Mouse (Mus musculus) inflammation-experienced regulatory T-cells, adult 6 months (primary cell): Measurements from ENCODE around the gene Syt1. TPM values are rescaled to one million over a fixed set of nuclear protein-coding genes. Genes with fewer than 3 reads are reported as not detected.

Experiments
- ATAC-seq: one replicate; pipeline ENCODE4 v1.8.0; 2017
- polyA plus RNA-seq, 3 experiments: library from polyadenylated mRNA; unstranded; fragments of 100-300 nt; shearing (Covaris generic); gene quantifications; one replicate each; pipeline ENCODE4 v1.2.1; 2017

Gene Syt1
- polyA plus RNA-seq, 3 experiments from 2014 or later, result not detected

DNA sequence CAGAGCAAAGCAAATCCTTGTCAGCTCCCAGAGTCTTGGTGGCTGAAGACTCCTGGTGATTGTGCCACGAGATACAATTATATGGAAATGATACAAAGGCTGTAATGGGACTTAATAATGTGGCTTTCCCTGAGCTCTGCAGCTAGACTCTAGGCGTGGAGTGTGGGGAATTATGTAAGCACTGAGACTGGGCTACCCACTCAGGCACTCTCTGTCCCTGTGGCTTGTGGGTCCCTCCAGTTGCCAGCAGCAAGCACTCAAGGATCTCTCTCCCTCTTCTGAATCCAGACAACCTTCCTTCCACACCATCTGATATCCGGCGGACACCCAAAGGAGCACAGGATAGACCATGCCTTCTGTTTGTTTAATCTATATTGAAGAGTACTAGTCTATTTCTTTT lies 503.9 kb downstream of the Syt1 start:
- ATAC-seq, result no peak

DNA sequence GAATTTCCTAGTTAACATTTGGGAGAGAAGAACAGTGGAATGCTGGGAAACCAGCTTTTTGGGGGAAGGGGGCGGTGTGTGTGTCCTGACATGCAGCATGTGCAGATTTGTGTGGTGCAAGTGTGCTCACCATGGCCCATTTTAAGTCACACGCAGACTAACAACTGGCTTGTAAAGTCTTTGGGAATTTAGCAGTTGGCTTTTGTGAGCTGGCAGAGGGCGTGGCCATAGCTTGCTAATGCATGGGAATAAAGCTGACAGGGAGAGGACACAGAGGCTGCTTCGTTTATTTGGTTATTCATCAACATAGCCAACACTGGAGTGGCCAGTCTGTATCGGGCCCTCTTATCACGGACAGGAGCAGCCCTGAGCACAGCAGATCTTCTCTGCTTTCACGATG lies 505.9 kb downstream of the Syt1 start:
- ATAC-seq, result no peak

DNA sequence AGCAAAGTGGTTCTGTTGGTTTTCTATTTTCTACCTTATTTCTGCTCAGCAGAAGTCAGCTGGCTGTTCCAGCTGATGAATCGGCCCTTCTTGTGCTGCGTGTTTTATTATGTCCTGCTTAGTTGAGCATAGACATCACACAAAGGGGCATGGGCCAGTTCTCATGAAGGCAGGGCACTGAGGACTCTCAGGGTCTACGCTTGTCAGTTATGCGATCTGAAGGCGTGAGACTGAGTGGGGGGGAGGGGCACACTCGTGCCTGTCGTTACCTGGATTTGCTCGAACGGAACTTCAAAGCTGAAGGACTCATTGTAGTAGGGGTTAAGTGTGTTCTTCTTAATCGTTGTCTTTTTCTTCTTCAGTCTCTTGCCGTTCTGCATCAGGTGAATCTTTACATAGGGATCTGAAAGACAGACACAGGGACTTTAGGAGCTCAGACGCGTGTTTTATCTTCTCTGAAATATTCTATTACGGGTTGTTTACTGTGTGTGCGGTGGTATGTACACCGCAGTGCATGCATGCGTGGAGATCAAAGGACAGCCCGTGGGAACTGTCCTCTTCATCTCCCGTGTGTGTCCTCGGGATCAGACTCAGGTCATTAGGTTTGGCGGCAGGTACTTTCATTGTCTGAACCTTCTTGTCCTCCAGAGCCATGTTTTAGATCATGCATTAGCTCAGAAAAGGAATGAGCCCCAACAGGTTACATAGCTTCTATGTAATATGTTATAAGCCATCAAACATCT lies 506.5 kb downstream of the Syt1 start:
- ATAC-seq, result no peak

DNA sequence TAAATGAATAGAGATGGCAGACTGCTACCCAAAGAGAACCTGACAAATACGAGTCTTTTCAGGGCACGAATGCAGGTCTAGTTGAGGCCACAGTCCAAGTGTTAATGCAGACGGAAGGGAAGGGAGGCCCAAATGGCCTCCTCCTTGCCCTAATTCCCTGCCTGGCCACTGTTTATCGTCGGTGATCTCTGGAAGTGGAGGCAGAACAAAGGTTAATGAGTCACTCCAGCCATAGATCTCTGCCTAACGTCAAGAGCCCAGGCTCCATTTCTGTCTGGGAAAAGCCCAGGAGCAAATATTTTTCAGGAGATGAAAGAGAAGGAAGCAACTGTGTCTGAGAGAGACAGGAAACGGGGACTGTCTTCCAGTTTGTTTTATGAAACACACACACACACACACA lies 520.6 kb downstream of the Syt1 start:
- ATAC-seq, result no peak

DNA sequence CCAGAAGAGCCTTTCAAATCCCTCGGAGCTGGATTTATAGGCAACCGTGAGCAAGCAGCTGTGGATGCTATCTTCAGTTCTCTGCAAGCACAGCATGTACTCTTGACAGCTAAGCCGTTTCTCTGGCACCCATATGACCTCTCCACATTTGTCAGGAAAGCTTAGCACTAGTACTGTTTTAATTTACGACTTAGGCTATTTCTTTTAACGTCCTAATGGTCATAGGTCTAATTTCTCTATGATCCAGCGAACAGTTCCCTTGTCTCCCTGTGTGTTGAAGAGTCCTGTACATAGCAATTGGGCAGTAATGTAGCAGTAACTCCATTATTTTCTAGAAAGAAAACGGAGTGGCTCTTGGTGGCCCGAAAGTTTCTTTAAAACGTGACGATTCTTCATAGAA lies 526.8 kb downstream of the Syt1 start:
- ATAC-seq, result no peak

DNA sequence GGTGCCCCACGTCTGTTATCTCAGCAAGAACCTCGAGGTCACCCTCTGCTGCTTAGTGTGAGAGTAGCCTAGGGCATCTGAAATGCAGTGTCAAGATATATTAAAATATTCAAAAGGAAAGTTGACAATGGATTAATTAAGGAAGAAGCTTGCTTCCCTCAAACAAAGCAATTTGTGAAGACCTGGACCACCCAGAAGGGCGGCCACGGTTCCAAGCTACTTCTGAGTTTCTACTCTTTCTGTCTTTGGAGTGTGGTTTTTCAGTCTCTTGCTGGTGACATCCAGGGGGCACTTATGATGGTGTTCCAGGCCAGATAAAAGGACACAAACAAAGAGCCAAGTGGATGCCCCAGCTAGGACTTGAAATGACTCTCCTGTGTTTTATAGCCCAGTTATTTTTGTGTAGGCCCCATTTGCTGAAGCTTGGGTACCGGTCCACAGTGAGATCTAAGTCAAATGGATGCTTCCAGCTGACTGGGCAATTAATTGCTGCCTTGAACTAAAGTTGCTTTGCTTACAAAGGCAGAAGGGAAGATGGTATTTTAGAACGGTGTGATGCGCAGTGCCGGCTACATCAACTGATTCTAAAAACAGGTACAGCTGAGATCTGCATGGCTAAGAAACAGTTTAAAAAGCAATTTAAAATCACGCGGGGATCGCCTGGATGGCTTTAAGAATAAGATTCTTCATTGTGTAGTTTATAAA lies 530.5 kb downstream of the Syt1 start:
- no peak for ATAC-seq

DNA sequence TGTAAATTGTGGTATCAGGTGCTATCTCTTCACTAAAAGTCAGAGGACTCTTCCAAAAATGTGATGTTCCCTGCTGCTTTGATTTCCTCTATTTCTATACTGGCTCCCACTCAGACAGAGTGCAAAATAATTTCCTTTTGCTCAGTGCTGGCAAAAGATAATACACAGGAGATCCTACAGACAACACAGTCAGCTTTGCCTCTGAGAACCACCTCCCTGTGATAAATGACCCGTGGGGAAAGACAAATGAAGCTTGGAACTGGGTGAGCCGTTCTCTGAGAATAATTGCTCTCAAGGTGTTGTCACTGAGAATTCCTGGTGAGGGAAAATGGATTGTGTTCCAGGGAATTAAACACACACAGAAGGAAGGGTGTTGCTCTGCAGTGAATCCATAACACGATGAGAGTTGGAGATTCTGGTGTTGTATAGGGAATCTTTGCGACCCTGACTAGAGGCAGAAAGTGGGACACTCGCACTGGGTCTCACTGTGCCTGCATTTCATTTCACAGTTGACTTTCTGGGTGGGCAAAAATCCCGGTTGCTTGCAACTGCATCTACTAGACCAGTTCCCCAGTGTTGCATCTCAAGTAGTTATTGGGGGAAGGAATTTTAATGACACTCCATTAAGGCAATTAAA lies 540.3 kb downstream of the Syt1 start:
- no peak for ATAC-seq

DNA sequence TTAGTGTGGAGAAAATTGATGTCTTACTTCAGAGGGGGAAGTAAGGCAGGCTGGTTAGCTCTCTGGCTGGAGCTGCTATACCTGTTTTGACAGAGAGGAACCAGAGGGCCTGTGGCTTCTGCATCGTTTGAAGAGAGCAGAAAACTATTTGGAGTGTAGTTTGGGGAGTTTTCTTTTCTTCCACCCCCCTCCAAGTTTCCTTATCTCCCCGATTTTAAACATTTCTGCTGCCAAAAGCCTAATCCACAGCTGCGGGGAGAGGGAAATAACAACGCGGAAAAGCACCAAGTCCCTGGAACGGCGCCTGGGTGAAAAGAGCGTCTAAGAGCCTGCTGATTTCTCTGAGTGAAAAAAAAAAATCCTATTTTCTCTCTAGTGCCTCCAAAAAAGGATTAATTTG lies 544.2 kb downstream of the Syt1 start:
- ATAC-seq, result no peak

DNA sequence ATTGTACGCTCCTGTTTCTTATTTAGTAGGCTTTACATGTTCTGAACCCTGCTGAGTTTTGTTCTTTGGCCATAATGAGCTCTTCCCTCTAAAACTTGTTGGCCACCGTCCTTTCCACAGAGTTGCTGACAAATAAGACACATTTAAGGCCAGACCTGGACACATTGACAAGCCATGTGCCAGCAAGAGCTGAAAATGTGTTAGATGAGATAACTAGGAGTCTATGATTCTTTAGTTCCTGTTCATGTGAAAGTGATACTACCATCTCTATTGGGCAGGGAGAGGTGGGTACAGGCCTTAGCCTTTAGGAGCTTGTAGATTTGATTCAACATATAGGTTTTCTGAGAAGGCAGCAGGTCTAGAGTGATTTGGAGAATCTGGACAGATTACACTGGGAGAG lies 548.9 kb downstream of the Syt1 start:
- no peak for ATAC-seq

DNA sequence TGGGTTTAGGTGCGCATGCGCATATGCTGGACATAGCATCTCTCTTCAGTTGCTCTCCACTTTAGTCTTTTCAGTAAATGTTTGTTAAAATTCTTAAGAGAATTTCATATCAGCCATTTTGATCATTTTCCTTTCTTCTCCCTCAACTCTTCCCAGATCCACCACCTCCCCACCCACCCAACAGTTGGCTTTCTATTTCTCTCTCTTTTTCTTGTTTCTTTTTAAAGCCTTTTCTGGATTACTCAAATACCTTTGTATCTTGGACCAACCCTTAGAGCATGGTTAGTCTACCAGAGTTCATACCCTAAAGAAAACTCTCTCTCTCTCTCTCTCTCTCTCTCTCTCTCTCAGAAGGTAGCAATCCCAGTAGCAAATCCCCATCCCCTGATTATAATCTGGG lies 553.7 kb downstream of the Syt1 start:
- no peak for ATAC-seq

DNA sequence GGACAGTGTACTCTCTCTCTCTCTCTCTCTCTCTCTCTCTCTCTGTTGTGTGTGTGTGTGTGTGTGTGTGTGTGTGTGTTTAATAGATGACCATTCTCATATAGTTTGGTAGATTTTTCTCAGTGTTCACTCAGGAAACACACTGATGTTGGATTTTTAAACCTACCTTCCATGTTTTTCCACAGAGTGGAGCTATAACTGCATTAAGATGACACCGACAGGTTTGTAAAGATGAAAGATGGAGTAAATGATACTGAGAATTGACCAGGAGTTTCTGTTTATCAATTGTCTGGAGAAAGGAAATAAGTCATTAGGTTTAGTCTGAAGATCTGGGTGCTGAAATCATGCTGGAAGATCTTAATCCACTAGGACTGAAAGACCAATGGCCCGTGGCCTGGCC lies 554.9 kb downstream of the Syt1 start:
- ATAC-seq, result no peak

DNA sequence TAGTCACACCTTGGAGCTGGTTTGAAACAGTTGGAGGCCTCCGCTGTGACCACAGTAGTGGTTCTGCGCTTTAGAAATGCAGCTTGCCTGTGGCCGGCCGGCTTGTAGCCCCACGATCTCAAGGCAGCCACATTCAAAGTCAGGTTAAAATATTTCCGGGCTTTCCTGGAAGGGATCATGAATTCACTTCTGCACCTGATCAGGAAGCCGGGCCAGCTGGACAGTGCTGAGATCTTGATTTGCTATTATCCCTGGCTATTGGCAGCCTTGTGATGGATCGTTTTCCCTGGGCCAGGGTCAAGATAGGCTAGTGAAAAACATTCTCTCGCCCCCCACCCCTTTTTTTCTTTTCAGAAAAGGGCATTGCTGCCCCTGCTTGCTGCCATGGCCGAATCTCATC lies 555.6 kb downstream of the Syt1 start:
- no peak for ATAC-seq

DNA sequence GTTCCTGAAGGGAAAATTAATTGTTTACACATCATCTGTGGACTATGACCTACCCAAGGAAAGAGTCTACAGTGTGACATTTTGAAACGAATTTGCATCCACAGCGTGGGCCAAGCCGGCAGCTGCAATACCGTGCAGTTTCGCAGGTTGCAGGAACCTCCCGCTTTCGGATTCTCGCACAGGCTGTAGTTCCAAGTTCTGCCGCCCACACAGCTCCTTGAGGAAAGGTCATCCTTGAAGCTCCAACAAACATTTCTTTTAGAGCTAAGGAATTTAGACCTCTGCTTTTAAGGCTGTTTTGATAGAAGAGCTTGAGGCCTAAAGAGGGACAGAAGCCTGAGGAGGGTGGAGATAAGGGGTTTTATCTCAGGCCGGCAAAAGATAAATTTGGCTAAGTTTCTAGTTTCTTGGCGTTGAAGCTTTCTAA lies 556.1 kb downstream of the Syt1 start:
- no peak for ATAC-seq

DNA sequence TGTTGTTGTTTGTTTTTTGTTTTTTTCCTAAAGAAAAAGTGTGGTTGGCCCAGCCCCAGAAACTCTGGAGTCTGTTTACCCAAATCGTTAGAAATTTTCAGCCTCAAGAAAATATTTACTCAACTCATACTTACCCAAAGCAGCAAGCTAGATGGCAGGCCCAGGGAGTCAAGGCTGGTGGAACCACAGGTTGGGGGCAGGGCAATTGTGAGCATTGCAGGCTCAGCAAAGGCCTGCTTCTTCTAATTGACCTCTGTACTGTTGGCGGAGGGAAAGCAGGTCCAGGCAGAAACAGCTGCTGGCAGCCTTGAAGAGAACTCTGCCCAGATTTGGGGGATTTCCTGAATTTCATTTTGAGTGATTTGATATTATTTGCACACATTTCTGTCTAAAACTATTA lies 557.2 kb downstream of the Syt1 start:
- no peak for ATAC-seq

DNA sequence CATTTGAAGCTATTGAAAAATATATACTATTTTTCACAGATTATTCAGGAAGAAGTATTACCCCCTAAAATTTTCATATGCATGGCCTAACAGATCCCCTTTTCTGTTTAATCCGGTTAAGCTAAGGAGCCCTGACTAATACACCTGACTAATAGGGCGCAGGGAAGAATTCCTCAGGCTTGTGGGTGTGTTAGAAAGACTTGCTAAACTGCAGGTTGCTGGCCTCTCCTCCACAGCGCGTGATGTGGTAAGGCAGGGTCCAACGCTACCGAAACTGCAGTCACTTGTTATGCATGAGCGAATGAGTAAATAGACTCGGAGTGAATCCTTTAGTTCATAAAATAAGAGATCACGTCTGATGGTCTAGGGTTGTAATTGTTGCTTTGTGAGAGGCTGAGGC lies 558.4 kb downstream of the Syt1 start:
- ATAC-seq, result no peak

DNA sequence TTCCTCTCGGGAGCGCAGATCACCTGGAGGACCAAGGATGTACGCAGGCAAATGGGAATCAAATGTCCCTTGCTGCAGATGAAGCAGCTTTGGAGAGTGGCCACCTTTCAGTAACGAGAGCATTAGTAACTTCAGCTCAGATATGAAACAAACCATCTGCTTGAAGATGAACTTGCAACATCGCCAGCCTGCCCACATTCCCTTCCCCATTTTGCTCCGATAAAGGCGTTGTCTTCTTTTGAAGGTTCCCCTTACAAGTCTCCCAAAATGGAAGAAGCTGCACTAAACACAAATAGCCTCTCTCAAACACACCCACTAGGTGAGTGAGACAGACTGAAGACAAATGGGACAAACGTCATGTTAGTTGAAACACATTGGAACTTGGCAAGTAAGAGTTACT lies 559.3 kb downstream of the Syt1 start:
- ATAC-seq, result no peak

DNA sequence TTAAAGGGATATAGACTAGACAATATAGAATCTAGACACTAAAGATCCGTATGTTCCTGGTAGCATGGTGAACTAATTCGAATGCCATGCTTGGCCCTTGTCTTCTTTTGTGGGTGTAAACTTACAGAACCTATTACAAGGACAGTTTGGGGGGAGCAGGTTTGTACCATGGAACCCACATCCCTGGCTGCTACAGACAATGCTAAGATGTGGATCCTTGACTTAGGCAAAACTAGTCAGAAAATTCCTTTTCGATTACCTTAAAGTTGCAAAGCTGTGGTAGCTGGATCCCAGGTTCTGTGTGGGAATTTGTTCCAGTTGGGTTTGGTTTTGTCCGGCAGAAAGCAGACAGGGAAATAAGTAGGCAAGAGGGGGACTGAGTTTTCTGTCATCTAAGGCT lies 560.4 kb downstream of the Syt1 start:
- no peak for ATAC-seq

DNA sequence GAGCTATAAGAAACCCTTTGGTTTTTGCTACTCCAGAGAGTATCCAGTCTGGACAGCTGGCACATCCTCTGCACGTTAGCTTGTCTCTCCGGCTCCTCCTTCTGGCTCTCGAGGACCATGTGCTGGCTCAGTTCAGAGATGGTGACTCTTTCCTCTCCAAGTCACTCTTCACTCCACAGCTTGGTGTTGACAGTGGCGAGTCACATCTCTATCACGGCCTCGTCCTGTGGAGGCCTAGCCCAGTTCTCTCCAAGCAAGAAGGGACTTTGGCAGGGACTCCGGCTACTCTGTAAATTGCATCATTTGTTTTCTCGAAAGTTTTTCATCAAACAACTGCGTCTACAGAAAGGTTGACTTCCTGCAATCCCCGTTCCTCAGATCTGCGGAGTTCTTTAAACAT lies 562.4 kb downstream of the Syt1 start:
- no peak for ATAC-seq
